Mouse (Mus musculus) stomach, postnatal 0 days (tissue): Measurements from ENCODE around the gene Scimp. TPM values are rescaled to one million over a fixed set of nuclear protein-coding genes. Genes with fewer than 3 reads are reported as not detected.

ENCODE experiments used
- ATAC-seq: fragments of 200-750 bp; cut with Nextera tagmentation; 2 replicates; pipeline ENCODE4 v1.8.0; 2017; ENCODE audit not compliant: low FRiP score, low TSS enrichment
- DNase-seq: peaks from one replicate; pipeline ENCODE4 v3.0.0-alpha.2; 2016; ENCODE audit warnings: low spot score
- H3K27ac ChIP-seq: fragments of 300-500 bp; sonication (generic); replicated peaks from 2 replicates; pipeline ENCODE4 v1.5.1; 2014; ENCODE audit warnings: mild to moderate bottlenecking, control low read depth
- H3K27me3 ChIP-seq: fragments of 300-500 bp; sonication (generic); 2 replicates; pipeline ENCODE4 v1.6.1; 2014; ENCODE audit warnings: low read length; ENCODE audit not compliant: control insufficient read depth, insufficient read depth
- H3K36me3 ChIP-seq: fragments of 300-500 bp; sonication (generic); 2 replicates; pipeline ENCODE4 v1.6.1; 2014; ENCODE audit warnings: low read length, mixed read lengths; ENCODE audit not compliant: control insufficient read depth, insufficient read depth
- H3K4me1 ChIP-seq: fragments of 300-500 bp; sonication (generic); replicated peaks from 2 replicates; pipeline ENCODE4 v1.6.1; 2014; ENCODE audit warnings: antibody characterized with exemption; ENCODE audit not compliant: control insufficient read depth, insufficient read depth
- H3K4me2 ChIP-seq: fragments of 300-500 bp; sonication (generic); replicated peaks from 2 replicates; pipeline ENCODE4 v1.6.1; 2014; ENCODE audit warnings: low read depth, mild to moderate bottlenecking, control low read depth, moderate library complexity
- H3K4me3 ChIP-seq: fragments of 300-500 bp; sonication (generic); 2 replicates; pipeline ENCODE4 v1.5.1; 2014; ENCODE audit warnings: low read depth, low read length, control low read depth
- H3K9ac ChIP-seq: fragments of 300-500 bp; sonication (generic); 2 replicates; pipeline ENCODE4 v1.6.1; 2014; ENCODE audit warnings: mild to moderate bottlenecking, low read length, control low read depth, mixed read lengths
- H3K9me3 ChIP-seq: fragments of 300-500 bp; sonication (generic); 2 replicates; pipeline ENCODE4 v1.6.1; 2016; ENCODE audit warnings: low read length; ENCODE audit not compliant: control insufficient read depth
- CTCF ChIP-seq: IDR thresholded peaks from 2 replicates; pipeline ENCODE4 v1.5.1; 2016; ENCODE audit warnings: antibody characterized with exemption, low read depth, mild to moderate bottlenecking, moderate library complexity
- EP300 ChIP-seq: optimal IDR thresholded peaks from 2 replicates; pipeline ENCODE3; 2016; ENCODE audit warnings: antibody characterized with exemption
- WGBS: fragments of 180-500 bp; shearing (Covaris S2); extraction: QIAGEN DNeasy Blood & Tissue Kit; methylation state at CpG from one replicate; pipeline ENCODE4 v1.1.7; 2014; 5-methylcytosine and 5-hydroxymethylcytosine counted together
- polyA plus RNA-seq: library from polyadenylated mRNA; unstranded; fragments of >200 nt; fragmentation: Nextera tagmentation; extraction: Ambion mirVana; gene quantifications from 2 replicates; pipeline ENCODE4 v1.2.1, GENCODE M21; 2015

The Scimp gene
- 0.57 and 0.63 TPM in 2 replicates for polyA plus RNA-seq

- Histone ChIP-seq H3K36me3 (no peaks in the 10 kb centered on the region), H3K4me2 (no peak within 1 kb of the TSS), H3K9me3 (no peaks in the 10 kb centered on the region), H3K9ac (no peak within 1 kb of the TSS), H3K27ac (no peak within 1 kb of the TSS), H3K4me3 (no peak within 1 kb of the TSS), H3K4me1 (no peaks in the 10 kb centered on the region), H3K27me3 (no peaks in the 10 kb centered on the region)
- TF ChIP-seq CTCF, result no peak
- TF ChIP-seq EP300, result no peak
- DNase-seq (no peak), ATAC-seq (no peak)
- 76% methylated on average over 7 of the region's 7 CpGs for WGBS
Observed at GRCm38 (mm10) chr11:70812365-70812764, at the start of gene Scimp. Gene Scimp, minus strand, starts transcription at chr11:70812586.

GRCm38 (mm10) chr11:70860371-70860770, 48.0 kb upstream of the Scimp start:
- H3K27ac ChIP-seq, result no peak overlapping the region
- DNase-seq (no peak), ATAC-seq (no peak)
- TF ChIP-seq CTCF (no peak), EP300 (no peak)
- 96% methylated on average over 1 of the region's 1 CpGs for WGBS
- no peak overlapping the region for H3K9ac ChIP-seq
- H3K27me3 ChIP-seq, result no peaks in the 10 kb centered on the region
- H3K9me3 ChIP-seq, result no peaks in the 10 kb centered on the region
- H3K4me1 ChIP-seq, result no peaks in the 10 kb centered on the region
- no peaks in the 10 kb centered on the region for H3K36me3 ChIP-seq
- H3K4me2 ChIP-seq, result no peak overlapping the region
- H3K4me3 ChIP-seq, result no peak overlapping the region

- H3K27me3 ChIP-seq, result no peaks in the 10 kb centered on the region
- DNase-seq (no peak), ATAC-seq (no peak)
- no peaks in the 10 kb centered on the region for H3K9me3 ChIP-seq
- H3K27ac ChIP-seq, result no peak overlapping the region
- TF ChIP-seq EP300, result no peak
- no peak for TF ChIP-seq CTCF
- no peaks in the 10 kb centered on the region for H3K36me3 ChIP-seq
- 35% methylated on average over 2 of the region's 2 CpGs for WGBS
- no peak overlapping the region for H3K9ac ChIP-seq
- H3K4me2 ChIP-seq, result peak overlapping the region; percentile 80
- H3K4me1 ChIP-seq, result no peaks in the 10 kb centered on the region
- no peak overlapping the region; the same call in 1 of the 2 replicates for H3K4me3 ChIP-seq
Observed at GRCm38 (mm10) chr11:70846029-70846428, 33.6 kb upstream of the Scimp start.

GRCm38 (mm10) chr11:70845457-70845978, 33.1 kb upstream of the Scimp start:
- no peak for ATAC-seq
- no peaks in the 10 kb centered on the region for H3K27me3 ChIP-seq
- H3K4me3 ChIP-seq, result peak overlapping the region; percentile 98
- TF ChIP-seq CTCF, result no peak
- peak overlapping the region; percentile 87 for H3K9ac ChIP-seq
- no peaks in the 10 kb centered on the region for H3K9me3 ChIP-seq
- no peaks in the 10 kb centered on the region for H3K4me1 ChIP-seq
- 4% methylated on average over 19 of the region's 19 CpGs for WGBS
- H3K4me2 ChIP-seq, result peak overlapping the region; percentile 80
- H3K36me3 ChIP-seq, result no peaks in the 10 kb centered on the region
- DNase-seq, result no peak
- no peak overlapping the region for H3K27ac ChIP-seq

GRCm38 (mm10) chr11:70844559-70845456, 32.4 kb upstream of the Scimp start, which contains the start of gene Rabep1:
Gene Rabep1, plus strand, starts transcription at chr11:70844778.
- TF ChIP-seq CTCF (no peak), EP300 (no peak)

More at GRCm38 (mm10) chr11:70844559-70845456, 32.4 kb upstream of the Scimp start, which contains the start of gene Rabep1:
- Histone ChIP-seq H3K4me3 (peak within 1 kb of the TSS; percentile 98), H3K4me1 (no peaks in the 10 kb centered on the region), H3K9me3 (no peaks in the 10 kb centered on the region), H3K36me3 (no peaks in the 10 kb centered on the region), H3K4me2 (peak within 1 kb of the TSS; percentile 80), H3K9ac (peak within 1 kb of the TSS; percentile 87), H3K27me3 (no peaks in the 10 kb centered on the region), H3K27ac (peak within 1 kb of the TSS; percentile 82)
- under 1% methylated on average over 75 of the region's 88 CpGs for WGBS
- ATAC-seq (peak; percentile 95), DNase-seq (peak; percentile 95)
